Comparison of ENCODE assay signal across 10 mouse cellular contexts in genomic region chr2:59042616-59043015, GRCm38 (mm10).
DNase-seq lines count a peak whose midpoint lies in the region; ATAC-seq lines count a peak whose summit lies in the region.
"Had no signal": no experiment of that assay in that cellular context is flagged by ENCODE, and none has a peak within 500 bp of the region (broad histone marks: within the 10 kb centered on the region; RNA-seq: fewer than 3 reads in every experiment).

No protein-coding gene starts in this region.

- H3K4me2 ChIP-seq in heart, embryonic 11.5 days, result peak overlapping the region; percentile 40
- H3K4me2 ChIP-seq in lung, embryonic 16.5 days (ENCODE audit: low read depth, low read length), result no peak overlapping the region
- H3K4me2 ChIP-seq in neural tube, embryonic 14.5 days (ENCODE audit: low read depth, low read length), result no peak overlapping the region

- 0 out of 2 replicates have a peak, but pooled peaks have one; percentile 26 for ATAC-seq in heart, embryonic 11.5 days (replicated peaks; ENCODE audit: insufficient number of reproducible peaks, low FRiP score, low TSS enrichment)
- peak; percentile 12; the same call in 1 of the 2 replicates for ATAC-seq in lung, embryonic 16.5 days (ENCODE audit: low read depth)
- peak; percentile 44; the same call in 1 of the 2 replicates for ATAC-seq in neural tube, embryonic 14.5 days (ENCODE audit: low read depth)

- no peaks in the 10 kb centered on the region for H3K9me3 ChIP-seq in heart, embryonic 11.5 days (replicated peaks; ENCODE audit: control insufficient read depth, low read length)
- H3K9me3 ChIP-seq in lung, embryonic 16.5 days (ENCODE audit: control insufficient read depth, low read length), result no peaks in the 10 kb centered on the region
- no peaks in the 10 kb centered on the region for H3K9me3 ChIP-seq in neural tube, embryonic 14.5 days (ENCODE audit: control insufficient read depth, low read length)

- H3K27ac ChIP-seq in heart, embryonic 11.5 days (ENCODE audit: low read depth, low read length), result no peak overlapping the region
- H3K27ac ChIP-seq in lung, embryonic 16.5 days (ENCODE audit: low read length), result no peak overlapping the region
- no peak overlapping the region for H3K27ac ChIP-seq in neural tube, embryonic 14.5 days (ENCODE audit: low read depth, low read length)
- H3K27ac ChIP-seq: macrophage had no signal

- H3K36me3 ChIP-seq in heart, embryonic 11.5 days (ENCODE audit: control insufficient read depth, insufficient read depth, low read length), result no peaks in the 10 kb centered on the region
- no peaks in the 10 kb centered on the region for H3K36me3 ChIP-seq in lung, embryonic 16.5 days (ENCODE audit: control insufficient read depth, insufficient read depth, low read length)
- no peaks in the 10 kb centered on the region for H3K36me3 ChIP-seq in neural tube, embryonic 14.5 days (ENCODE audit: control insufficient read depth, insufficient read depth, low read length)

- no peak overlapping the region for H3K4me3 ChIP-seq in heart, embryonic 11.5 days (ENCODE audit: low read depth, low read length)
- no peak overlapping the region for H3K4me3 ChIP-seq in lung, embryonic 16.5 days (ENCODE audit: low read length)
- no peak overlapping the region for H3K4me3 ChIP-seq in neural tube, embryonic 14.5 days (ENCODE audit: low read depth, low read length)

- no peak overlapping the region for H3K9ac ChIP-seq in heart, embryonic 11.5 days (ENCODE audit: low read depth, low read length)
- H3K9ac ChIP-seq in lung, embryonic 16.5 days (ENCODE audit: low read length), result no peak overlapping the region
- H3K9ac ChIP-seq in neural tube, embryonic 14.5 days (replicated peaks; ENCODE audit: low read depth, low read length), result no peak overlapping the region

- WGBS in heart, embryonic 11.5 days (ENCODE audit: insufficient replicate concordance), result 32% methylated on average over 13 of the region's 13 CpGs
- WGBS in lung, embryonic 16.5 days, result 37% methylated on average over 13 of the region's 13 CpGs
- 68% methylated on average over 13 of the region's 13 CpGs for WGBS in neural tube, embryonic 14.5 days

- H3K4me1 ChIP-seq in heart, embryonic 11.5 days (ENCODE audit: control insufficient read depth, insufficient read depth, low read length), result peaks cover 10% of the 10 kb centered on the region
- 0 out of 2 replicates have a peak, but pooled peaks cover 8% of the 10 kb centered on the region for H3K4me1 ChIP-seq in lung, embryonic 16.5 days (replicated peaks; ENCODE audit: control insufficient read depth, insufficient read depth, low read length)
- H3K4me1 ChIP-seq in neural tube, embryonic 14.5 days (ENCODE audit: control insufficient read depth, insufficient read depth, low read length), result no peaks in the 10 kb centered on the region

- no peak for DNase-seq in heart, adult 8-10 months (ENCODE audit: low spot score)
- DNase-seq in lung, postnatal 14 days, result no peak
- peak; percentile 53 for DNase-seq in adrenal gland, postnatal 14 days
- no peak for DNase-seq in cerebellum, adult 18-20 months
- DNase-seq in cerebellum, adult 9-10 months, result no peak
- DNase-seq: gastrocnemius, postnatal 14 days had no signal

- no peaks in the 10 kb centered on the region for H3K27me3 ChIP-seq in heart, embryonic 11.5 days (ENCODE audit: control insufficient read depth, insufficient read depth, low read length)
- H3K27me3 ChIP-seq in lung, embryonic 16.5 days (ENCODE audit: control insufficient read depth, insufficient read depth, low read depth, low read length), result no peaks in the 10 kb centered on the region; the same call in 1 of the 2 replicates
- no peaks in the 10 kb centered on the region for H3K27me3 ChIP-seq in neural tube, embryonic 14.5 days (ENCODE audit: control insufficient read depth, insufficient read depth, low read length)
